Mouse (Mus musculus) urinary bladder, postnatal 10 days (tissue): ENCODE measurements around the gene Ncbp1.
A peak's percentile ranks its signal among the peaks of the same experiment; 100 is the strongest.

Source experiments
- DNase-seq: peaks from one replicate; pipeline ENCODE4 v3.0.0; 2022; ENCODE audit warnings: low spot score

The Ncbp1 gene

DNA sequence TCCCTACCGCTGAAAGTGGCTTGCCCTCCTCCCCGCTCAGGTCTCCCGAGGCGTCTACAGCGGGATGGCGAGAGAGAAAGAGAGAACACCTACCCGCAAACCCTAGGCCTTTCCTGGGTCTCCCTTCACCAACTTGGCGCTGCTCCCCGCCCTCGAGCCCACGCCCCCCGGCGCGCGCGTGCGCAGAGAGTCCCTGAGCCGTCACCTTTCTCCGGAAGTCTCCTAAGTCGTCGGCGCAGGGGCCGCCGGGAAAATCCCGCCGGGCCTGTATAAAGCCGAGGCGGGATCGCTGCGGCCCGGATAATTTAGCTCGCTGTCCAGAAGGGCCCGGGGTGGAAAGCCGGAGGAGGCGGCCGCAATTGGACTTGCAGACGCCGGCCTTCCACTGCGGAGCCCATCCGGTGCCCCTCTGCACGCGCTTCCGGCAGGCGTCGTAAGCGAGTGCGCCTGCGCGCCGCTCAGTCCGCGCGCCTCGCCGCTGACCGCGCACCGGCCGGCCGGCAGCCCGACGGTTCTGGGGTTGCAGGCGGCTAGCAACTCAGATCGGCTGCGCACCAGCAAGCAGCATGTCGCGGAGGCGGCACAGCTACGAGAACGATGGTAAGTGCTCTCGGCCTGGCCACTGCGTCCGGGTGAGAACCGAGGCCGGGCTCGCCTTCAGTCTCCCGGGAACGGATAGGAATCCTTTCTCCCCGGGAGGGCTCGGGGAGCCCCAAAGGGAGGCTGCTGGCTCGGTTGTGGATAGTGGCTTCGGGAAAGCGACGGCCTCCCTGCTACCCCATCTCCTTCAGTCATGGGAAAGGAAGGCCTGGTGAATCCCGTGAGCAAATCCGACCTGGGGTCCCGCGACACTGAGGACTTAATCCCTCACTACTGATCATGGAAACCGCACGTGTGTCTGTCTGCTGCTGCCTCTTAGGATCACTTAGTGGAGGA is at the start of gene Ncbp1, which contains the start of gene Tstd2:
TSS of gene Ncbp1 (plus strand) at position 327 of the 936 bp plus-strand sequence.
TSS of gene Tstd2 (minus strand) at position 408 of the 936 bp plus-strand sequence.
- peak; percentile 63 for DNase-seq

DNA sequence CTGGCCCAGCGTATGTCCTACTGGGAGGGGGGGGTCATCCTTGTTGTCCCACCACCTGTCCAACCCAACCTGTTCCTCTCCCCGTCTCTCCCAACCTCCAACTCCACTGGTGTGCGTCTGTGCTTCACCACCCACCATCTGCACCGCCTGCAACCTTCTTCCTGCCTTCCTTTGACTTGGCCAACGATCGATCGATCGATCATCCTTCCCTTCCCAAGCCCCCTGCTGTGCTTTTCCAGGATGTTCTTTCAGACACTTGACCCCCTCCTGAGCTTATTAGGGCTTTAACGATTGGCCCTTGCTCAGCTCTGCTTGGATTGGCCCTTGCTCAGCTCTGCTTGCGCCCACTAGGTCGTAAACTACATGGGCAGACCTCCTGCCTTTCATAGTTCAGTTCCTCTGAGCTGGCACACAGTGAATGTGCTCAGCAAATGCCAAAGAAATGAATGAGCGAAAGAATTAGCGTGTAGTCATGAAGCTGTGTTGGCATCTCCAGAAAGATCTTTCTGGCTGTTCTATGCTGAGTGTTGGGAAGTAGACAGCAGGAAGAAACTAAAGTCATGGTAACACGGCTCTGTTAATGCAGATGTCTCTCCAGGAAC is 48.8 kb upstream of the Ncbp1 start:
- no peak for DNase-seq

DNA sequence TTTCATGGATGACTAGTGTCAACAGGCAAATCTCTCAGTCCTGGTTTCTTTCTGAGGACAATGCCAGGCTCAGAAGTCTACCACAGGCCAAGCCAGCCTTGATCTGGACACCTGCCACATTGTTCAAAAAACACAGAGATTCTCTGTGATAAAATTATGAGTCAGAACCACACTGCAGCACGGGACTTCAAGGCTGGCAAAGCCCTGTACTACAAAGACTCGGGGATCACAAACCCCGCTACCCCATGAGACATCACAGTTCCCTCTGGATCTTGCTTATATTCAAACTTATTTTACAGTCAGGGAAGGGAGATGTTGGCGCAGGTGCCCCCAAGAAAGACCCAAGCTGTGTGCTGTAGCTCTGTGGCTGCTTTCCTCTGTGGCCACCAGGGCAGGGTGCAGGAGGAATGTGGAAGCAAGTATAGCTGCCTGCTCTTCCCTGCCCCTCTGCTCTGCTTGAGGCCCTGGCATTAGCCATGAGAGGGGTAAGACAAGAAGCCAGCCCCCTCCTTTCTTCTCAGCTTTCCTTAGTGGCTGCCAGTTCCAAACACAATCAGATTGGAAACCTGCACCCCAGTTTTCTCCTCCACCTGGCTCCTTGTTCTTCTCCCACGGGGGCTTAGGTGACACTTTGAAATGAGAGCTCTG is 45.9 kb upstream of the Ncbp1 start:
- DNase-seq, result no peak

DNA sequence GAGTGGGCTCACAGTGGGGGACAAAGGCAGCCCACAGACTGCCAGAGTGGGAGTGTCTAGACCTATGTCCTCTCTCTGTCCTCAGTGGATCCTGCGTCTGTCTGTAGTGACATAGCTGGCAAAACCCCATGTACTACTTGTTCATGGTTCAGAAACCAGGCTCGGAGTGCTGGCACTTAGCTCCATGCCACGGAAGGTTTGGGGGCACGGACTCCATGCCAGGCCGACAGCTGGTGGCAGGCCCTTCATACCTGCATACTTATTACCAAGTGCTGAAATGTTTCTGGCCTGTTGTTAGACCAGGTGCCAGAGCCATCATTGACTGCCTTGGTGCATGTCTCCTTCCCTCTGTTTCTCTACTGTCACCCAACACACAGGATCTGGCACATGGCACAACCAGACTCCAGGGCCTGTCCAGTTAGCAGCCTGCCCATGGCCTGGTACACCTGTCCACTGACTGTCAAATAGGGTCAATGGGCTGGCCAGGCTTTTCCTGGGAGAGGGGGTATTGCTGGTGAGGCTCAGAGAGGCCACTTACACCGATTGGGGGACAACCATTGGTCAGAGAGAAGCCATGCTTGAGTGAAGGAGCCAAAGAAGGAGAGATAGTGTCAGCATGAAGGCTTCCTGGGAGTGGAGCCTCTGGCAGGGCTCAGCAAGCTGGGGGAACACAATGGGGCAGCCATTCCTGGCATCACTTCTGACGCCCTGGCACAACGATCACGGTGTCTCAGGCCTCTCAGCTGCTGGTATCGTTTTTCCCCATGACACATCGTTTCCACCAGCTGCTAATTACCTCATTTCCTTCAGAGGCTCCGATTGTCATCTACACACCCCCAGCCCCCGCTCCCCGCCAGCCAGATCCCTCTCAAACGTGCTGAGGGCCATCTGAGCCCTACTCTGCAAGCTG is 43.2 kb upstream of the Ncbp1 start:
- DNase-seq, result no peak

DNA sequence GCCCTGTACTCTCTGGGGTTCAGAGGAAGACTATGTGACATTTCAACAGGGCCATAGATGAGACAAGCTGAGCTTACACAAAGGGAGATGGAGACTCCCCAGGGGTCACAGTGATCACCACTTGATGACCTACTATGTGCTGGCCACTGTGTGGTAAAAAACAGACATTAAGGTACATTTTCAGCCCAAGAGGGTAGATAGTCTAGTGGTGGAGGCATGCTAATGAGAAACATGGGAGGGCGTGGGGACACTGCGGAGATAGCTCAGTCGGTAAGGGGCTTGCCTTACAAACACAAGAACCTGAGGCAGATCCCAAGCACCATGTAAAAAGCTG is 42.6 kb upstream of the Ncbp1 start:
- DNase-seq, result no peak

DNA sequence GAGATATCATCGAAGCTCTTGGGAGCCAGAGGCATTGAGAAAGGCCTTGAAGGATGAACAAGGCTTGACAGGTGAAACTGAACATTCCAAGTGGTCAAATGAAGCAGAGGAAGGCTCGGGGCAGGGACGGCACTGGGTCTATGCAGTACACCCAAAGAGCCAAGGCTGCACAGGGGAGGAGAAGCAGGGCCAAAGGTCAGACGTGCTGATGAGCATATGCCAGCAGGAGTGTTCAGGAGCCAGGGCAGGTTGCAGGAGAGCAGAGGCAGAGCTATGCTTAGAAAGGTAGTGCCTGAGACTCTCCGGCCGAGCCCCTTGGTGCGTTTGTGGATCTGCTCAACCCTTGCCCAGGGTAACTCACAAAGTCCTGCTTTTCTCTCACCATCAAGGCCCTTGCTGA is 41.9 kb upstream of the Ncbp1 start:
- no peak for DNase-seq

DNA sequence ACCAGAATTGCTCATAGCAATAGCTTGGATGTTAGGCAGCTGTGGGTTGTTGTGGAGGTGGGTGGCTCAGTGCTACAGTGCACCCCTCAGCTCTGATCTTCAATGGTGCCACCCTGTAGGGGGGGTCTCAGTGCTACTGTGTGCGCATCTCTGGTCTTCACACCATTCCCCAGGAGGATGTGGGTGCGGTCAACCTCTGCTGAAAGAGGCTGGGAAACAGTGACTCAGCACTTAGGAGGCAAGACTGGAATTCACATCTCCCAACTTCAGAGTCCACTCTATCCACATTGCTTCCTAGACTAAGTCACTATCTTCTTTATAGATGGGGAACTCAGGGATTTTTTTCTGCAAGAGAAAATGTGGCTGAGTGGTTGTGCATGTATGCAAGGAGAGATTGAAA is 40.8 kb upstream of the Ncbp1 start:
- no peak for DNase-seq

DNA sequence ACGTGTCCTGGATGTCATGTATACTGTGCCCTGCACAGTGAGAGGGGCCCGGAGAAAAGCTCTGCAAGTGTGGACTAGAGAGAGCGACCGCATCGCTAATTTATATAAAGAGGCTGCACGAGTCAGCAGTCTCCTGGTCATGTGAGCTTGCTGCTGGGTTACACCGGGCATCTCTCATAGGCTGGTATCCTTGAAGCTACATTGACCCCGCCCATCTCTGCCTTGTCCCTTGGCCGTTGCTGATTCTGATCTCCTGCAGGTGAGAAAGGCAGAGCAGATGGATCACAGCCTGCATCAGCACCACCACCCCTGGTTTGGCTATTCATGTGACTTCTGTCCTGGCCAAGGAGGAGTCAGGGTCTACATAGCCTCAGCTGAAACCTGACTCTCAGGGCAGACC is 39.3 kb upstream of the Ncbp1 start:
- DNase-seq, result no peak

DNA sequence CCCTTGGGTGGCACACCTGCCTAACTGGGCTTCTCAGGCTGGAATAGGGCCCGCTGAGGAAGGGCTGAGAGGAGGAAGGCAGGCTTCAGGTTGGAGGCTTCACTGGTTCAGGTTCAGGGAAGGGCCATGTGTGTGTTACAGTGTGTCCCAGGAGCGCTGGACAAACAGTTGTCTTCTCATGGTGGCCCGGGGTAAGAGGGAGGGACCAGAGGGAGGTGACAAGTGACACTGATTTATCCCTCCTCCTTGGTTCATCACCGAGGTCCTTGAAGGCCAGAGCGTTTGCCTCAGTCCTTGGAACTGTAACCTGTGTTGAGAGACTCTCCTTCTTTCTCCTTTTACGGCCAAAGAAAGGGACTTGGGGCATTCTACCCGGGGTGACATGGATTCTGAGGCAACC is 37.9 kb upstream of the Ncbp1 start:
- no peak for DNase-seq

DNA sequence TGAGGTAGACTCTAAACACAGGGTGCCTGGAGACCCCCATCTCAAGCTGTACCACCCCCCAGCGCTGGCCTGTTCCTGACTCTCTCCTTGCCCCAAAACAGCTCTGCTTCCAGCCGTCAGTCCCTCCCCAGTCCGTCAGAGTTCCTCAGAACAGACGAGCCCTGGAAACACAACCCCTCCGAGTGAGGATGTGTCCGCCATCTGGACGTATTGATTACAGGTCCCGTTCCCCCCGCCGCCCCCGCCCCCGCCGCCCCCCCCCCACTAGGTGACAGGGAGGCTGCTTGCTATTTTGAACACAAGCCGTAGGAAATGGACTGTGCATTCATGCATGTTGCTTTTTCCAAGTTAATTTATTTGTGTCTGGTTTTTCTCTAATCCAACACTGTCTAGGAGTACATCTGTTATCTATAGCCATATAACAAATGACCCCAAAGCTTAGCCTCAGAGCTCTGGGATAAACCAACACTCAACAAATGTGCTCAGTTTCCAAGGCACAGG is 37.2 kb upstream of the Ncbp1 start:
- no peak for DNase-seq

DNA sequence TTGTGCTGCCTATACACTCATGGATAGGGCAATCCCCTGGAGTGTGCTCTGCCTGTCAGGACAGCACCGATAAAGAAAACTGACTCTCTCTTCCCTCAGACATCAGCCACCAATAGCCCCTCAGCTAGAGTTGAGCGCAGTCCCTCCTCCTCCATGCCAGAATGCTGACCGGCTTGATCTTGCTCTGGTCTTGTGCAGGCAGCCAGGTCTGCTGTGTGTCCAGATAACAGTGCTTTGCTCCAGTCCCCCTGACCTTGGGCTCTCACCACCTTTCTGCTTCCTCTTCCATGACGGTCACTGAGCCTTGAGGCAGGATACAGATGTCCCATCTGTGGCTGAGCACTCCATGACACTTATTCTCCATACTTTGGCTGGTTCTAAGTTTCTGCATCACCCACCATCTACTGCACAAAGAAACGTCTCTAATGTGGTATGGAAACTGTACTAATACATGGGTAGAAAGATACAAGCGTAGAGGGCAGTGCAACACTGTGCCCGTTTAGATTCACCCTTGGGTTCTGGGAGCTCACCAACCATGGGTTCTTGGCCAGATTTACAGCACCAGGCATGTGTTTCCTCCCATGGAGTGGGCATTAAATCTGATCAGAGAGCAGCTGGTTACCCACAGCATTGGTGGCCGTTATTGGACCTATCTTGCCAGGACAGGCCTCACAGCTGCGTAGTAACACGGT is 36.2 kb upstream of the Ncbp1 start:
- no peak for DNase-seq

DNA sequence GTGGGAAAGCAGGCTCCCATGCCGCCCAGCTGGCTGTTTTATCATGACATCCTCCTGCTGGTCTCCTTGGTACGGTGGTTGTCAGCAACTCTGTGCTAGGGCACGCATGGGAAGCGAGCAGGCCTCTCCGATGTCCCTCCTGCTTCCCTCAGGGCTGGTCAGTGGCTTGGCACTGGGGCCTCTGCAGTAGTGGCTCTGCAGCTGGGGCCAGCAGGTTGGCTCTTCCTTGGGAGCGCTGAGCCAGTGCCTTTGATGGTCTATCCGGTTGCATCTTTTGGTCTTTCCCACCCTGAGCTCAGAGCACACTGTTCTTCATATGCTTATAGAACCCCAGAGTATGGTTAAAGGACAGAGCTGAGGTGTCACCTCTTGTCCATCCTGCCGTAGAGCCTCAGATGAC is 28.3 kb upstream of the Ncbp1 start:
- DNase-seq, result no peak

DNA sequence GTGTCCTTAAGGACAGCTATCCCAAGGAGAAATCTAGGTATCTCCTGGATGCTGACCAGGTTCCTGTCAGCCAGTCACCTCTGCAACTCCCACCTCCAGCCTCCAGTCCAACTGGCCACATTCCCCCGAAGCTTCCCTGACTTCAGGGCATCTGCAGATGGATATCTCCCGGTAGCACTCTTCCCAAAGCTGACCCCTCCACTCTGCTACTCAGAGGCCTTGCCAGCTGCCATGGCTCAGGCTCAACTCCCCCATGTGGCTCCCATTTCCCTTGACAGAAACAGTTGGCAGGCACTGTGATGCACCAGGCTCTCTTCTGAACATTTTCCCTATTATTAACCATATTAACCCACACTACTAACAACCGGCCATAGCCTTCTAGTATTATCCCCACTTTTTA is 27.1 kb upstream of the Ncbp1 start:
- no peak for DNase-seq

DNA sequence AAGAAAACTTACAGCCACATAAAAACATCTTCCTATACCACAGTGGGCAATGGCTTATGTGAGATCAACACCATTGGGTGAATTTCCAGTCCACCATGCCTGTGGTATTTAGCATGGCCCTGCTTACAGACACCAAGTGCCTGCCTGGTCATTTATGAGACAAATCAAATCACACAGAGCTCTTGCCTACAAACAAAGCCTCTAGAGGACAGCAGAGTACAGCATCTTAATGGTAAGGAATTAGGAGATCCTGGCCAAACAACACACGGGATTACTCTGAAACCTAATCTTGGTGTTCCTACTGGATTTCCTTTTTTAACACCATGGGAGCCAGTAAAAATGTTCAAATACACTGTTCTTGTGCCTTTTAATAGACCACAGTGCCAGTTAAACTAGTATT is 23.1 kb upstream of the Ncbp1 start:
- no peak for DNase-seq

DNA sequence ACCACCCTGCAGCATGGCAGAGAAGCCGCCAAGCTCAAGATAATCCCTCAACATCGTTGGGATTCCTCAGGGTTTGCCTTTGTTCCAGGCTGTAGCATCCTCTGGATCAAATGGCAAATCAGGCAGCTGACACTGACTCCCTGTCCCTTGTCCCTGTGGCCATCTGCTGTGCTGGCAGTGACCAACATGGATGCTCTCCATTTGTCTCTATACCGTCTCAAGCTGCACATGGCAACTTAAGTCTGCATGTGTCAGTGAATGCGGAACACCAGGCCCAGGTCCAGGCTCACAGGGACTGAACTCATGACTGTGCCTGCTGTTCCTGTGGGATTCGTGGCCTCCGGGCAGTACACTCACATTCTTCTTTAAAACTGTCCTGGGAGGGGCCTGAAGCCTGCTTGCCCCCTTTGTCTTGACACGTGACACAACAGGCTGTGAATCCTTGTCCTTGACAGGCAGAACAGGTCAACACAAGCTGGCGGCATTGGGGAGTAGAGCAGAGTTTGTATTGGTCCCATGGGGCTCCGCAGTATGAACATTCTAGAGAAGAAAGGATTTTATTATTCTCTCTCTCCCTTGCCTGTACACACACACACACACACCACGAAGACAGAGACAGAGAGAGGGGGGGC is 21.8 kb upstream of the Ncbp1 start:
- DNase-seq, result no peak

DNA sequence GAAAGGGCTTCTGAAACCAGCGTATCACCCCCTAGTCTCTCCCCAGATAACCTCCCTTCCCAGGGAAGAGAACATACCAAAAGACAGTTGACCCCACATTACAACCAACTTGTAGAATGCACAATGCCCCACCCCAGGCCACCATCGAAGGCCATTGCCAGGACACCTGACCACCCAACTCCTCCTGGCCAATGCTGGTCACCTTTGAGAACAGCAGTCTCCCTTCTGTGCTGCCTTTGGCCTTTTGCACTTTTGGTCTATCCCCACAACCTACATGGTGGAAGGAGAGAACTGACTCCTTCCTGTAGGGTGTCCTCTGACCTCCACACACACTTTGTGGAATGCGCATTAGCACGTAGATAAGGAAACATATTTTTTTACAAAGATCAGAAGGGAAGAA is 20.9 kb upstream of the Ncbp1 start:
- no peak for DNase-seq

DNA sequence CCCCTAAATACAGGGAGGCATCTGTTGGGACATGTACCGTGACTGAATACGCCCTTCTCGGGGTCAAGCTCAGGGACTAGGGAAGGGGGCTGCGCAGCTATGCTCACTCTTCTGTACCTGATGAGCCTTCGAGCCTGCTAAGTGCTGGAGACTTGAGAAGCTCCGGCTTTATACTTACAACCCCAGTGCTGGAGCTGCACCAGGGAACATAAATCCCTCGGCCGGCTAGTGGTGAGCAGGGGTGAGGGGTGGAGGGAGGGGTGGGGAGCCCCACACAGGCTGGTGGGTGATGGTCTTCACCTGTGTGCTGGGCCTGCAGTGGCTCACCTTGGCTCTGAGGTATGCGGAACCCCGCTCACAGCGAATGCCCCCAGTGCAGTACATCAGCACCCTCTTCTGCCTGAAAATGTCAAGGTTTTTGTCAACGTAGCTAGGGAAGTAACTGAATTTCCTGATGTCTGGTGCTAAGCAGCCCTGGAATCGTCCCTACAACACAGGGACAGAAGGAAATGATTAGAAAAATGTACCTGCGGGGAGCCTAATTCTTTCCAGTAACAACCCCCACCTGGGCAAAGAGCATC is 18.8 kb upstream of the Ncbp1 start:
- DNase-seq, result no peak

DNA sequence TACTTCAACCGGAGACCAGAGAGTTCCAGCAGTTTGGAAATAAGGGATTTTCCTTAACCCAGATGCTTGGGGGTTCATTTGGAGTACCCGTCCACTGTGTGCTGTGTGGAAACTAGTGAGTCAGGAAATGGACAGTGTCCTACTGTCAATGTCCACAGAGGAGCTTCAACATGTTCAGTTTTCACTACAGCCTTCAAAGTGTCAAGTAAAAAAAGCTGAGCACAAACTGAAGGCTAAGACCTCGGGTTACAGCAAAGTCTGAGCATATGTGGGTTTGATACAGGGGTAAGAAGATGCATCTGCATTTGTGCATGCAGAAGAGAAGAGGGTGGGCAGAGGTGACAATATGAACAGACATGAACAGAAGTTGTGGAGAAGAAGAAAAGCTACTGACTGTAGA is 17.6 kb upstream of the Ncbp1 start:
- DNase-seq, result no peak

DNA sequence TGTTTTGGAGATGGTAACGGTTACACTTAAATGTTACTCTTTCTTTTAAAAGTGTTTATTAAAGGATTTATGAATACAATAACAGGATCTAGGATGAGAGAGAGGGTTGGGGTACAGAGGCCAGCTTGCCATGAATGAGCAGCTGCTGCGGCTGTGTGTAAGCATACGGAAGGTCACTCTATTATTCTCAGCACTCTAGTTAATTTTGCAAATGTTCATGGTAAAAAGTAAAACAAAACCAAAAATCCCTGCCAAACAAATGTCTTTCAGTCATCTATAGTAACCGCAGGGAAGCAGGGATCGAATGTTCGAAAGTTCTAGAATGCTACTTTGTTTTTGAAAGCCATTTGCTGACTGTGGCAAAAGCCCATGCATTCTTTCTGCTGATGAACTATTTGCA is 15.1 kb upstream of the Ncbp1 start:
- no peak for DNase-seq

DNA sequence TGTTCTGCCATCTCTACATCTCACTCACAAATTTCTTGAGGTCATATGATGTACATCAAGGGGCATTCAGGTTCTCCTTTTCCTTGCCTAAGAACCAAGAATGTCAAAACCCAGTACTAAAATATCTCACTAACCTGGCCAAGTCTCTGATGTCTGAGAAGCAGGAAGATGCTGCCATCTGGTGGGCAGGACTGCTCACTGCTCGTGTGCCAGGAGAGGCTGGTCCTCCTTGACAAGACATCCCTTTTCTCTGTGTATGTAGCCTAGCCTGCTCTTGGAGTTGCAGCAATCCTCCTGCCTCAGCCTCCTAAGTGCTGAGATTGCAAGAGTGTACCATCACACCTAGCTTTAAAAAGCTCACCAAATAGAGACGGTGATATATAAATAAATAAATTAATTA is 11.9 kb upstream of the Ncbp1 start:
- no peak for DNase-seq
